Mouse (Mus musculus) liver, embryonic 11.5 days (tissue): ENCODE data around the gene Itpr3. TPM values are rescaled to one million over a fixed set of nuclear protein-coding genes. Genes with fewer than 3 reads are reported as not detected.

Experiments used
- ATAC-seq: fragments of 200-750 bp; cut with Nextera tagmentation; replicated peaks from 2 replicates; pipeline ENCODE4 v1.8.0; 2017; ENCODE audit warnings: moderate number of reproducible peaks, mild to moderate bottlenecking, moderate TSS enrichment, moderate library complexity; ENCODE audit not compliant: low FRiP score
- DNase-seq: peaks from one replicate; pipeline ENCODE4 v3.0.0-alpha.2; 2017; ENCODE audit warnings: low spot score
- H3K27ac ChIP-seq: fragments of 300-500 bp; sonication (generic); 2 replicates; pipeline ENCODE4 v1.5.1; 2014; ENCODE audit warnings: mild to moderate bottlenecking, low read depth, low read length, control low read depth
- H3K27me3 ChIP-seq: fragments of 300-500 bp; sonication (generic); replicated peaks from 2 replicates; pipeline ENCODE4 v1.6.1; 2014; ENCODE audit warnings: low read length, mixed read lengths; ENCODE audit not compliant: control insufficient read depth, insufficient read depth
- H3K36me3 ChIP-seq: fragments of 300-500 bp; sonication (generic); 2 replicates; pipeline ENCODE4 v1.6.1; 2014; ENCODE audit warnings: mild to moderate bottlenecking, low read length, moderate library complexity, mixed read lengths; ENCODE audit not compliant: control insufficient read depth, insufficient read depth
- H3K4me1 ChIP-seq: fragments of 300-500 bp; sonication (generic); replicated peaks from 2 replicates; pipeline ENCODE4 v1.6.1; 2014; ENCODE audit warnings: low read length, mixed read lengths; ENCODE audit not compliant: control insufficient read depth, insufficient read depth
- H3K4me2 ChIP-seq: fragments of 300-500 bp; sonication (generic); 2 replicates; pipeline ENCODE4 v1.6.1; 2014; ENCODE audit warnings: mild to moderate bottlenecking, control low read depth, moderate library complexity
- H3K4me3 ChIP-seq: fragments of 300-500 bp; sonication (generic); 2 replicates; pipeline ENCODE4 v1.5.1; 2014; ENCODE audit warnings: low read depth, low read length, control low read depth
- H3K9ac ChIP-seq: fragments of 300-500 bp; sonication (generic); 2 replicates; pipeline ENCODE4 v1.6.1; 2014; ENCODE audit warnings: low read depth, low read length, control low read depth
- H3K9me3 ChIP-seq: fragments of 300-500 bp; sonication (generic); 2 replicates; pipeline ENCODE4 v1.6.1; 2016; ENCODE audit warnings: low read length, inconsistent platforms, mixed read lengths; ENCODE audit not compliant: control insufficient read depth
- WGBS: fragments of 180-500 bp; shearing (Covaris S2); extraction: QIAGEN DNeasy Blood & Tissue Kit; methylation state at CpG from one replicate; pipeline ENCODE4 v1.1.7; 2014; 5-methylcytosine and 5-hydroxymethylcytosine counted together
- polyA plus RNA-seq: library from polyadenylated mRNA; unstranded; fragments of >200 nt; fragmentation: Nextera tagmentation; extraction: Ambion mirVana; gene quantifications from 2 replicates; pipeline ENCODE4 v1.2.1, GENCODE M21; 2014

Itpr3 gene
- polyA plus RNA-seq, 1 experiment from 2014 or later: 2.0 TPM

DNA sequence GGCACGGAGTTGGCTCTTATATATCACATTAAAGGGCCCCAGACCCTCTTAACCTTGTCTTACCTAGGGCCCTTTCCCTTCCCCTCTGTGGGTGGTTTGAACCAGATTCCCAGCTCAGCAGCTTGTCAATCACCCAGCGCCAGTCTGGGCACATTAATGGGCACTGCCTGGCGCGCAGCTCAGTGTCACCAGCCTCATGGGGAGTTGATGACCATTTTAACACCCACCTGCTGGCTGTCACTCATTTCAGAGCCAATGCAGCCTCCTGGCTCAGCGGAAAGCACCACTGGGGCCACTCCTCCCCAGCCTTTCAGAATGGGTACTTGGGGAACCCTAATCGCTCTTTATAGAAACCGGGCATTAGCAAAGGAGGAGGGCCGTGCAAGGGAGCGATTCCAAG lies 81.3 kb downstream of the Itpr3 start:
- Histone ChIP-seq H3K4me3 (no peak overlapping the region), H3K27me3 (peaks cover 10% of the 10 kb centered on the region; the same call in 1 of the 2 replicates), H3K9me3 (no peaks in the 10 kb centered on the region), H3K4me2 (no peak overlapping the region), H3K4me1 (peaks cover 7% of the 10 kb centered on the region), H3K36me3 (no peaks in the 10 kb centered on the region), H3K27ac (no peak overlapping the region), H3K9ac (no peak overlapping the region)
- ATAC-seq (no peak), DNase-seq (no peak)
- 79% methylated on average over 9 of the region's 9 CpGs for WGBS

DNA sequence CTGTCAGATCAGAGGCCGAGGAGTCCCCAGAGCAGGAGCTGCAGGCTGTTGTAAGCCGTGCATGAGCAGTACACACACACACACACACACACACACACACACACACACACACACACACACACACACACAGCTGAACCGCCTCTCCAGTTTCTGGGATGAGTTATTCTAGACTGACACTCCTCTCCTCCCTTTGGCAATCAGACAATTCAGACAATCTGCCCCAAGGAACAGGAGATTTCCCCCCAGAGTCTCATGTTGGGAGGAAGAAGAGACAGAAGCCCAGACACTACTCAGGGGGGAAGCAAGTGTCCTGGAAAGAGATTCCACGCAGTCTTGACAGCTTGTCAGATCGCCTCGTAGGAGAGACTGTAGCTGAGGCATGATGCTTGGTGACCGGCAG lies 82.2 kb downstream of the Itpr3 start:
- Histone ChIP-seq H3K4me1 (peaks cover 7% of the 10 kb centered on the region), H3K9me3 (no peaks in the 10 kb centered on the region), H3K9ac (no peak overlapping the region), H3K4me3 (no peak overlapping the region), H3K36me3 (no peaks in the 10 kb centered on the region), H3K27me3 (peaks cover 12% of the 10 kb centered on the region; the same call in 1 of the 2 replicates), H3K27ac (no peak overlapping the region), H3K4me2 (no peak overlapping the region)
- 64% methylated on average over 7 of the region's 7 CpGs for WGBS
- ATAC-seq (no peak), DNase-seq (no peak)

GRCm38 (mm10) chr17:27140262-27140661 lies 83.2 kb downstream of the Itpr3 start:
- no peak overlapping the region for H3K27ac ChIP-seq
- H3K27me3 ChIP-seq: peaks cover 11% of the 10 kb centered on the region; the same call in 1 of the 2 replicates
- H3K4me1 ChIP-seq: peaks cover under 1% of the 10 kb centered on the region; the same call in 1 of the 2 replicates
- H3K4me3 ChIP-seq: no peak overlapping the region
- H3K9me3 ChIP-seq: no peaks in the 10 kb centered on the region
- WGBS: 63% methylated on average over 9 of the region's 9 CpGs
- no peak overlapping the region for H3K4me2 ChIP-seq
- H3K9ac ChIP-seq: no peak overlapping the region
- DNase-seq (no peak), ATAC-seq (no peak)
- H3K36me3 ChIP-seq: no peaks in the 10 kb centered on the region

DNA sequence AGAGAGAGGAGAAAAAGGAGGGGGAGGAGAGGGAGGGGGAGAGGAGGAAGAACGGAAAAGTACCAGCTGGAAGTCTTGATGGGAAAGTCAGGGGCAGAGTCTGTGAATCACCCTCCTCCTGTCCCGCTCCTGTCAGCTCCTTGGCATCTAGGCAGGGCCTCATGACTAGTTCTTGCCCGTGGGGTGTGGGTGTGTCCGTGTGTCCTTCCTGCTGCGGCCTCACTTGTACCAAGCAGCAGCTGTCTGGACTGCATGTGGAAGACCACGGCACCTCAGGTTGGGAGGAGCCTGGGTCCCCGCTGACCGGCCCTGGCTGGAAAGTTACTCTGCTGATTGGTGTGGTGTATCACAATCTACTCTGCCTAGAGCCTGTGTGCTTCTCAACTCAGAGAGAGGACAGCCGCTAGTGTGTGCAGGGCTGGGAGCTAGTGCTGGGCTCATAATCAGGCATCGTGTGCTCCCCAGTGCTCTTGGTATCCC lies 84.9 kb downstream of the Itpr3 start:
- ATAC-seq (no peak; the same call in 1 of the 2 replicates), DNase-seq (no peak)
- no peaks in the 10 kb centered on the region for H3K36me3 ChIP-seq
- WGBS: 50% methylated on average over 10 of the region's 10 CpGs
- H3K9me3 ChIP-seq: no peaks in the 10 kb centered on the region
- no peak overlapping the region for H3K4me3 ChIP-seq
- no peak overlapping the region for H3K27ac ChIP-seq
- no peak overlapping the region for H3K9ac ChIP-seq
- peaks cover 18% of the 10 kb centered on the region; the same call in 1 of the 2 replicates for H3K27me3 ChIP-seq
- H3K4me1 ChIP-seq: peaks cover 12% of the 10 kb centered on the region
- H3K4me2 ChIP-seq: no peak overlapping the region

GRCm38 (mm10) chr17:27144152-27144551 lies 87.0 kb downstream of the Itpr3 start:
- H3K9me3 ChIP-seq: no peaks in the 10 kb centered on the region
- H3K27ac ChIP-seq: no peak overlapping the region
- no peak for ATAC-seq
- no peak for DNase-seq
- WGBS: 74% methylated on average over 4 of the region's 4 CpGs
- H3K36me3 ChIP-seq: no peaks in the 10 kb centered on the region
- H3K9ac ChIP-seq: no peak overlapping the region
- H3K27me3 ChIP-seq: peaks cover 15% of the 10 kb centered on the region; the same call in 1 of the 2 replicates
- no peak overlapping the region for H3K4me3 ChIP-seq
- H3K4me2 ChIP-seq: no peak overlapping the region
- H3K4me1 ChIP-seq: peaks cover 12% of the 10 kb centered on the region

- H3K4me2 ChIP-seq: no peak overlapping the region
- peaks cover 17% of the 10 kb centered on the region for H3K4me1 ChIP-seq
- H3K9ac ChIP-seq: no peak overlapping the region
- DNase-seq (no peak), ATAC-seq (no peak)
- no peak overlapping the region for H3K27ac ChIP-seq
- no peaks in the 10 kb centered on the region for H3K9me3 ChIP-seq
- H3K27me3 ChIP-seq: peaks cover 10% of the 10 kb centered on the region
- H3K36me3 ChIP-seq: no peaks in the 10 kb centered on the region
- WGBS: 26% methylated on average over 8 of the region's 8 CpGs
- no peak overlapping the region for H3K4me3 ChIP-seq
These were observed 89.3 kb downstream of the Itpr3 start for GRCm38 (mm10) chr17:27146323-27146923.

GRCm38 (mm10) chr17:27150871-27151270 lies 93.8 kb downstream of the Itpr3 start:
- H3K4me1 ChIP-seq: peaks cover 45% of the 10 kb centered on the region
- H3K4me3 ChIP-seq: no peak overlapping the region
- no peak for DNase-seq
- H3K27ac ChIP-seq: no peak overlapping the region
- H3K27me3 ChIP-seq: peaks cover 4% of the 10 kb centered on the region
- no peak overlapping the region for H3K4me2 ChIP-seq
- 0 out of 2 replicates have a peak overlapping the region, but pooled peaks have one; percentile 11 for H3K9ac ChIP-seq
- H3K36me3 ChIP-seq: no peaks in the 10 kb centered on the region
- ATAC-seq: no peak
- 73% methylated on average over 7 of the region's 7 CpGs for WGBS
- H3K9me3 ChIP-seq: no peaks in the 10 kb centered on the region

- Histone ChIP-seq H3K9me3 (no peaks in the 10 kb centered on the region), H3K9ac (no peak overlapping the region), H3K27ac (no peak overlapping the region), H3K4me3 (no peak overlapping the region), H3K36me3 (no peaks in the 10 kb centered on the region), H3K27me3 (no peaks in the 10 kb centered on the region; the same call in 1 of the 2 replicates), H3K4me1 (peaks cover 40% of the 10 kb centered on the region), H3K4me2 (no peak overlapping the region)
- 71% methylated on average over 8 of the region's 8 CpGs for WGBS
- DNase-seq (no peak), ATAC-seq (no peak)
These were observed 94.3 kb downstream of the Itpr3 start for GRCm38 (mm10) chr17:27151411-27151810.
